Mouse (Mus musculus) neutrophil, adult 5-6 weeks (primary cell): ENCODE data around the gene Cntnap2. TPM values are rescaled to one million over a fixed set of nuclear protein-coding genes. Genes with fewer than 3 reads are reported as not detected.

Source experiments
- ATAC-seq: fragments of 151-379, 151-347 bp; 2 replicates; pipeline ENCODE4 v1.8.0; 2017; ENCODE audit warnings: mild to moderate bottlenecking, moderate TSS enrichment; ENCODE audit not compliant: insufficient number of reproducible peaks, poor library complexity, low FRiP score, severe bottlenecking; ENCODE audit errors: extremely low read depth
- total RNA-seq: library from RNA; stranded (forward); fragments of 200-1000 nt; gene quantifications from 2 replicates; pipeline ENCODE4 v1.2.3, GENCODE M21; 2017

Cntnap2 gene
- total RNA-seq, 1 experiment from 2014 or later = not detected

GRCm38 (mm10) chr6:46802264-46803110 lies 1743.3 kb downstream of the Cntnap2 start:
- no peak for ATAC-seq

GRCm38 (mm10) chr6:46856635-46857034 lies 1797.5 kb downstream of the Cntnap2 start:
- ATAC-seq = no peak

- no peak for ATAC-seq
Measured at GRCm38 (mm10) chr6:46861076-46861475, 1801.9 kb downstream of the Cntnap2 start.

GRCm38 (mm10) chr6:46866317-46866716 lies 1807.2 kb downstream of the Cntnap2 start:
- no peak for ATAC-seq

- ATAC-seq = no peak
Measured at GRCm38 (mm10) chr6:46886230-46886629, 1827.1 kb downstream of the Cntnap2 start.

GRCm38 (mm10) chr6:46909167-46909566 lies 1850.0 kb downstream of the Cntnap2 start:
- ATAC-seq = no peak

- no peak for ATAC-seq
Measured at GRCm38 (mm10) chr6:46918701-46919274, 1859.6 kb downstream of the Cntnap2 start.

- no peak for ATAC-seq
Measured at GRCm38 (mm10) chr6:46919973-46920372, 1860.8 kb downstream of the Cntnap2 start.

- ATAC-seq = no peak
Measured at GRCm38 (mm10) chr6:46924709-46925108, 1865.6 kb downstream of the Cntnap2 start.

GRCm38 (mm10) chr6:46945703-46946102 lies 1886.5 kb downstream of the Cntnap2 start:
- ATAC-seq = no peak

- ATAC-seq = no peak
Measured at GRCm38 (mm10) chr6:46961022-46961686, 1902.0 kb downstream of the Cntnap2 start.

GRCm38 (mm10) chr6:46963261-46963660 lies 1904.1 kb downstream of the Cntnap2 start:
- no peak for ATAC-seq

GRCm38 (mm10) chr6:46963693-46964092 lies 1904.5 kb downstream of the Cntnap2 start:
- no peak for ATAC-seq

- ATAC-seq = no peak
Measured at GRCm38 (mm10) chr6:46972640-46973039, 1913.5 kb downstream of the Cntnap2 start.

GRCm38 (mm10) chr6:46996010-46996602 lies 1936.9 kb downstream of the Cntnap2 start:
- no peak for ATAC-seq

GRCm38 (mm10) chr6:47004430-47004829 lies 1945.3 kb downstream of the Cntnap2 start:
- no peak for ATAC-seq

- ATAC-seq = no peak
Measured at GRCm38 (mm10) chr6:47012933-47013332, 1953.8 kb downstream of the Cntnap2 start.

- no peak for ATAC-seq
Measured at GRCm38 (mm10) chr6:47013535-47013934, 1954.4 kb downstream of the Cntnap2 start.

- ATAC-seq = no peak
Measured at GRCm38 (mm10) chr6:47014886-47015586, 1955.9 kb downstream of the Cntnap2 start.
